Mouse (Mus musculus) frontal cortex, adult 2 months (tissue): ENCODE data around the gene Farp1. TPM values are rescaled to one million over a fixed set of nuclear protein-coding genes. Genes with fewer than 3 reads are reported as not detected.
"Not testable (repeated sequence)": the region's sequence is repeated elsewhere in the genome, so short reads cannot be mapped to it uniquely, and the experiment has no call there.

Experiments used
- DNase-seq, 2 experiments: peaks; one replicate each; pipeline ENCODE4 v3.0.0; 2022; ENCODE audit warnings: low spot score in 1 of 2; ENCODE audit errors: extremely low spot score in 1 of 2
- polyA plus RNA-seq: library from polyadenylated mRNA; depleted of rRNA; stranded (reverse); fragments of >200 nt; gene quantifications from 2 replicates; pipeline ENCODE4 v1.2.3, GENCODE M21; 2012

Gene Farp1
- polyA plus RNA-seq, 1 experiment, result 69.9 TPM

DNA sequence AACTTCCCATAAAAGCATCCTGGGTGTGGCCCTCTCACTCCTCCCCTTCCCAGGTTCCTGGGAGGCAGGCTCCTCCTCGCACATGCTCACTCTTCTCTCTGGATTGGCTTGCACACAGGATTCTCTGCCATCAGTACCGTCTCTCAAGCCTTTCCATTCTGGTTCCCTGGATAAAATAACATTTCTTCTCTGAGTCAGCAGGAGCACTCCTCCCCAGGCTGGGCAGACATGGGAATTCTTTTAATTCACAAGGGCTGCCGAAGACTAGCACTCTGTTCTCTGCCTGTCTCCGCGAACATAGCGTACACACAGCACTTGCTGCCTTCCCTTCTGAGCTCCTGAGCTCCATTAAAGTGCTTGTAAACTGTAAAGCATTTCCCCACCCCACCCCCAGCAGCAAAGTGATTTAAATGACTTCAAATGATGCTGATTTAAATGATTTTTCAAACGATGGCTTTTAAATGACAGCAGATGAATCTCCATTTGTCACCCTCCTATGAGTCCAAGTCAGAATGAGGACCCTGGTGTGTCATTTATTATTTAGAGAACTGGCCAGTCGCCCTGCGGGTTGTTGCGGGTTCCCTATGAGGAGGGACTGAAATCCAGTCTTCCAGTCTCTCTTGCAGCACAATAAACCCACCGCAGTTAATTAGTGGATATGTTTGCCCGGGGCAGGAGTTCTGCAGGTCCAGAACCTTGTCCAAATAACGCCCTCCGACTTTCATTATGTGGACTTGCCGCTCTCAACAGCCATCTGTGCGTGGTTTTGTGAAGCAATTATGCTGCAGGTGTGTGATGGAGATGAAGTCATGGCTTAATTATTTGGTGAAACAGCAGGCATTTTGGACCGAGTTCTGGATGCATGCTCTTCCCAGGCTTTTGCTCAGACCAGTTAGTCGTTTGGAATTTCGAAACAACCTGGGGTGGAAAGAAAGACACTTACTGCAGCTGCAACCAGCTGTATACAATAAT lies 137.4 kb downstream of the Farp1 start:
- peak; percentile 58 to 74 for DNase-seq

DNA sequence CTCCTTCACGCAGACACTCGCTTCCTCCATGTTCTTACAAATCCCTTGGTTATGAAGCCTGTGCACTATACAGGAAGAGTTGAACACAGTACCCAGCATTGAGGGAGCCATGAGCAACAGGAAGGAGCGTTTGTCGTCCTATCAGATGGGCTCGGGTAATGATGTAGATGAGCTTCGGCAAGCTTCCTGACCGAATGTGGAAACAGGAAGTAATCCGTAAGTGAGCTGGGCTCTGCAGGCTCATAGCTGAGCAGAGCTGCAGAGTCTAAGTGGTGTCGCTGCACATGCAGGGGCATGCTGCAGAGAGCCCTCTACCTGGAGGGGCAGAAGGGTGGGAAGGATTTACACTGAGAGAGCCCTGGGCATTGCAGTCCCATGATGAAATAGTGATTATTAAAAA lies 140.4 kb downstream of the Farp1 start:
- DNase-seq, result no peak

DNA sequence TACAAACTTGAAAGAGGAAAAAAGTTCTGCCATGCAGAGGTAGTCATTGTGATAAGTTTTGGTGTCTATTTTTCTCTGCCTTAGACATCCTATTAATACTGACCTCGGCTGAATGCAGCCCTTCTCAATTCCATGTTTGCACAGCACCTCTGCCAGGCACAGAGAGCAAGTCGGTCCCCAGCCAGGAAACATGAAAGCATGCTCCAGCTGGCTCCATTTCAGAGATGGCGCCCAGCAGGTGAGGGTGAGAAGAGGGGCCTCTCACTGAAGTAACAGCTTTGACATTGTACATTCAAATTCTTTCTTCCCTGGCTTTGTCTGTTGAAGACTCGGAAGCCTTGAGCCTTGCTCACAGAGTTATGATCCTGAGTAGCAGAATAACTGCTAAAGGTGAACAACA lies 140.9 kb downstream of the Farp1 start:
- no peak for DNase-seq

DNA sequence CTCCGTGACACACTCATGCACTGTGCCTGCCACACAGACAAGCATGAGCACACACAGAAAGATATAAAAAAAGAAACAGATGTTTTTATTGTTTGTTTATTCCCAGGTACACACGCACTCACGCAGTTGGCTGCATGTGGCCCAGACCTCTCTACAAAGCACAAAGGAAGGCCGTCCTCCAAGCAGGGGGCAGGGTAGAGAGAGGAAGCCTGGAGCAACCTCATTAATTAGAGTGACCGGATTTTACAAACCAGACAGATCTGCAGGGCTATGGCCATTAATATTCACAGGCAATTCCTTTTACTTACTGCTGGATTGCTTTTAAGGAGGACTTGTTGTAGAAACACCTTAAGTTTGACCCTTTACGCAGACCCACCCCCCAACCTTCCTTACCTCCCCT lies 142.9 kb downstream of the Farp1 start:
- DNase-seq, result no peak

DNA sequence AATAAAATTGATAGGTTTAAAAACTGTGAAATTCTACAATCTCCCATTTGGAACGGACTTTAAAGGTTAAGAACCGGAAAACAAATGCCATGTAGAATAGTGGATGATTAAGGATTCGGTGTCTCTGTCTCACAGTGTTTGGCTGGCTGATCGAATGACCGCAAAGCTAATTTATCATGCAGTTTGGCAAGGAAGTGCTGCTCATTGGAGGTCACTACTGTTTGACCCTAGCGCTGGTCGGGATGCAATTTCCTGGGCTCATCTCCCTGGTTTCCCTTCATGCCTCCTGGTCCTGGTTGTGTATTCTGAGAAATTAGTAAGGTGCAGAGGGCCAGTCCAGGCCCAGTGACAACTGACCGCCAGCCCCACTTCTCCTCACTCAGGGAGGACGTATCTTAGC lies 145.6 kb downstream of the Farp1 start:
- no peak for DNase-seq

DNA sequence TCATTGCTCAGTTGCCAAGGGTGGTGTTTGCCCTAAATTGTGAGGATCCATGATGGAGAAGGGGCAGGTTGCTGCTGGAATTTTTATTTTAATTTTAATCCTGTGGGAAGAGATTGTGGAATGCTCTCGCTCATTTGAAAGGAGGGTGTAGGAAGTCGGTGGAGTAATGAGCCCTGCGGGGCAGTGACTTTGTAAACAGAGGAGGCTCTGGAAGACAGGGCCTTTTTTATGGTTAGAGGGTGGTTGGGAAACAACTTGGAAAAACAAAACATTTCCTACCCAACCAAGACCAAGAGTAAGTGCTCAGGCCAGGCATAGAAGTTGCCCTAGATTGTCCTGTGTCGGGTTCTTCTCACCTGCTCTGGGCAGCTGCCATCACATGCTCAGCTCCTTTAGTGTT lies 146.8 kb downstream of the Farp1 start:
- DNase-seq, result no peak

DNA sequence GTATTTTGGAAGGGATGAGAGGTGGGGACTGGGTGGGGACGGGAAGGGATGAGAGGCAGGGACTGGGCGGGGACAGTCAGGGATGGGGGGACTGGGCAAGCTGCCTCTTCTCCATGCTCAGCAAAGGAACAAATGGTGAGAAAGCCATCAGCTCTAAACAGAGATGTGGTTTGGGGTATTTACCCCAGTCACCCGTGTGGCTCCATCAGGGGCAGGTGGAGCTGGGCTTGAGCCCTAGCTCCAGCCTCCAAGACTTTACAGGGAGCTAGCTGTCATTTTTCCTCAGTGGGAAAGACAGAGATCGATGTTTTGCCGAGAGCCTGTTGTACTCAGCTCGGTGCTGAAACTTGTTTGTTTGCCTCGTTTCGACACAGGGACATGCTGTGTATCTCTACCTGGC lies 148.0 kb downstream of the Farp1 start:
- no peak for DNase-seq

DNA sequence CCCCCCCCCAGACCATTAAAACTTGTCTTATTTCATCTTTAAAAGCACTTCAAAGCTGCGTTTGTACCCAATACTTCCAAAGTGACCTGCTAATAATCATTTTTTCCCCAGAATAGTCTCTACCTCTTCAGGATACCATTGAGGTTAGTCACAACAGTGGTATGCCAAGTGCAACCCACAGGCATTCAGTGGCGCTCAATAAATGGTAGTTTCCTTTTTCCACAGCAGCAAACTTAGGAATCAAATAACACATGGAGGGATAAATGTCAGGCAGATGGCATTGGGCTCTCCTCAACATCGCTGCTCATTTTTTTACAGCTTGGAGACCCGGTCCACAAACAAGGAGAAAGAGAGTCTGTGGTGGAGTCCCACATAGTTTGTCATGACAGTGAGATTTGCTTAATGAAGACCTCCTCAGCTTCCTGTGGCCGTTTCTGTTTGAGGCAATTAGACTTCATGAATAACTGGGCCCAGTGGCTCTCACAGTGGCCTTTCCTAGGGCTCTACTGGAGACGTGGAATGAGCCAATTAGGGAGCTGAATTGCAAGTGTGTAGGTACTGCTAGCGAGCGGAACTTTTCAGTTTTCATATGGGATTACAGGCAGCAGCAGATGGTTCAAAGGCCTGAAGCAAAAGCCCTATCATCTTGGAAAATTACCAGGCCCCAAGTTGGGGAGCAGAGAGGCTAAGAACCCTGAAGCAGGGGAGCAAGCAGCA lies 148.6 kb downstream of the Farp1 start:
- no peak for DNase-seq

DNA sequence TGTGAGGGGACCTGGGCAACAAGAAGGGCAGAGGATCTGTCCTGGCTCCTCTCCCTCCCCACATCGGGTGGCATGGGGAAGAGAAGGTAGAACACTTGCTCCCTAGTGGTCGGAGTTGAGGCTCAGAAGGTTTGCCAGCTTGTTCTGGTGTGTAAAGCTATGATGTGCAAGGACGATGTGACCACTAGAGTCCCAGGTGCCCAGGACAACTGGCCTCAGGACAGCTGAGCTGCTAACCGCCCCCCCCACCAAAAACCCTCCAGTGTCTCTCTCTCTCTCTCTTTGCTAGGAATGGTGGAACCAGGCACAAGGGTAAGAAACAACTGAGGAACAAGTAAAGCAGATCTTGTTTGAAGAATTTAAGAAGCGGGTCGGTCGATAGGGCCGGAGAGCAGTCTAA lies 149.4 kb downstream of the Farp1 start:
- DNase-seq, result no peak

DNA sequence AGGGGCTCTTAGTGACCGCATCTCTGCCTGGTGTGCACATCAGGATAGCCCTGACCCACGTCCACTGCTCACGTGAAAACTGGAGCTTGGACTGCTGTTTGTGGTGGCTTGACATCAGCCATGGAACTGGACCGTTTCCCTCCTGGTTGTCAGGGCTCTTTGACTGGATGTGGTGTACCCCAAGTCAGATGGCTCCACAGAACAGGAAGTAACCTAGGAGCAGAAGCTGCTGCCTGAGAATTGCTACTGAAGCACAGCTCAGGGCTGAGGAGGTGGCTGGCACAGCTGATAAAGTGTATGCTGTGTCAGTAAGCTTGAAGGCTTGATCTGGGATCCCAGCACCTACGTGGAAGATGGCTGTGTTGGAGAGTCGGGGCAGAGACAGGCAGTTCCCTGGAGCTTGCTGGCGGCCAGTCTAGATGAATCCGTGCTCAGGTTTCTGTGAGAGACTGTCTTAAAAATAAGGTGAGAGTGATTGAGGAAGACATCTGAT lies 151.4 kb downstream of the Farp1 start:
- DNase-seq, result no peak

DNA sequence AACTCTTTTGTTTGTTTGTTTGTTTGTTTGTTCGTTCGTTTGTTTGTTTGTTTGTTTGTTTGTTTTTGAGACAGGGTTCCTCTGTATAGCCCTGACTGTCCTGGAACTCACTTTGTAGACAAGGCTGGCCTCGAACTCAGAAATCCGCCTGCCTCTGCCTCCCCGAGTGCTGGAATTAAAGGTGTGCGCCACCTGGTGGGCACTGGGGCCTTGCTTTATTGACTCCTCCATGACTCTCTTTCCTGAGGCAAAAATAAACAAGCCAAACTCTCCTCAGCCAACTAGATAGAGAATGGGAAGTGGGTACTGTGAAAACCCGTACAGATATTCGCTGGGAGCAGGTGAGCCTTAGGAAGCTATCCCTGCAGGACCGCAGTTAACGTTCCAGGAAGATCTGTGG lies 154.8 kb downstream of the Farp1 start:
- not testable (repeated sequence) for DNase-seq

DNA sequence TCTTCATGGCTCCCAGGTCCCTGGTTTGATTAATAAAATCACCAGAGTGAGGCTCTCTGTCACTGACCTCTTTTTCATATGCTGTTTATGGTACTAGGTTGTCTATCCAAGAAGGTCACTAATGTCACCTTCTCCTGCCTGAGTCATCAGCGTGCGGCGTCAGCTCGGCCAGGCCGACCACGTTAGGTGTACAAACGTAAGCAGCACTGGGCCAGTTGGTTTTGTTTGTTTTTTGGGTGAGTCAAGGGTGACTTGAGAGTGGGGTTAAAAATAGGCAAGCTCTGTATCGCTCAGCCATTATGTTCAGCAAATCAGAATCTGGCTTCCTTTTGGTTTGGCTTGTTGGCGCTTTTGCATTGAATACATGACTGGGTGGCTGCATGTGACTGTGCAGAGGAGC lies 155.4 kb downstream of the Farp1 start:
- DNase-seq, result no peak

DNA sequence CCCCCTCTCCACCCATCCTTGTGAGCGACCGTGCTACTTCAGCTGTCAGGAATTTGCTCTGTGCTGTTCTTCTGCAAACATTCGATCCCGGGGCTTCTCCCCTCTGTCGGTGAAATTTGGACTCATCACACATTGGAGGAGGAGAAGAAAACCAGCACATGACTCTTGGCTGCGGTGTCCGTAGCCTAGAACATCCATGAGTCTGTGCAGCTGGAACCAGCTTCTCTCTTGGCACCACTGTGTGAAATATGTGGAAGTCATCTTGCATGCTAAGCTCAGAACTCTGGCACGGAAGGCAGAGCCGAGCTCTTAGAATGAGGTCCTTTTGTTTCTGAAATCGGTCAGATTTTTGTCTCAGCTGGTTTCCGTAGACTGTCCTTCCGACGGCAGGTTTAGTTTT lies 156.7 kb downstream of the Farp1 start:
- peak in 1 of 2 experiments; percentile 37 for DNase-seq

DNA sequence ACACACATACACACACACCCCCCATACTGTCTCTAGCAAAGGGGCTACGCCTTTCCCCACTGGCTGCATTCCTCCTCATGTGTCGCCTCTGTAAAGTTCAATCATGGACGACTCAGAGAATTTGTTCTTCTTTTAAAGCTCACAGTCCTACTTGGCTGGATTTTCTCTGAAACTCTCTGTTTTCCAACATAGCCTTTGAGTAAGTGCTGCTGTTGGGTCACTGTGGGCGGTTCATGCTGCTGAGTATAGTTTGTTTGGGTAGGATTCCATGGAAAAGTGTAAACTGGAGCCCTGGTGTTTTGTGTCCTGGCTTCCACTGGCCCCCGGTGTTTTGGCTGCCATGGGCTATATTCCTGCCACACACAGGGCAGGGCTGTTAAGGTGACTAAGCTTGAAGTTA lies 157.4 kb downstream of the Farp1 start:
- no peak for DNase-seq

DNA sequence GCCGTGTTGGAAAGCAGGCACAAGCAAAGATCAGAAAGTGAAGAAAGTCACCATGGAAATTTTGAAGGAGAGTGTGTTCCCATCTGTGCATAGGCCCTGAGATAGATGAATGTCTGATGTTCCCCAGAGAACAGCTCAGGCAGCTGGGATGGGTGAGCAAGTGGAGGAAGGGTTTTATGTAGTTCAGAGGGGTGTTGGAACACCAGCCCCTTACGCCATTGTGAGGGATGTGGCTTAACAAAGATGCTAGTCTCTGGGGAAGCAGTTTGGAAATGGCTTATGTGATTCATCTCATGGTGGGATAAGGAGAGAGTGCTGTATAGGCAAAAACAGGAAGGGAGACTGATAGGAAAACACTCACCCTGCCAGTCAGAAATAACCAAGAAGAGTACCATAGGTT lies 159.0 kb downstream of the Farp1 start:
- DNase-seq, result no peak

DNA sequence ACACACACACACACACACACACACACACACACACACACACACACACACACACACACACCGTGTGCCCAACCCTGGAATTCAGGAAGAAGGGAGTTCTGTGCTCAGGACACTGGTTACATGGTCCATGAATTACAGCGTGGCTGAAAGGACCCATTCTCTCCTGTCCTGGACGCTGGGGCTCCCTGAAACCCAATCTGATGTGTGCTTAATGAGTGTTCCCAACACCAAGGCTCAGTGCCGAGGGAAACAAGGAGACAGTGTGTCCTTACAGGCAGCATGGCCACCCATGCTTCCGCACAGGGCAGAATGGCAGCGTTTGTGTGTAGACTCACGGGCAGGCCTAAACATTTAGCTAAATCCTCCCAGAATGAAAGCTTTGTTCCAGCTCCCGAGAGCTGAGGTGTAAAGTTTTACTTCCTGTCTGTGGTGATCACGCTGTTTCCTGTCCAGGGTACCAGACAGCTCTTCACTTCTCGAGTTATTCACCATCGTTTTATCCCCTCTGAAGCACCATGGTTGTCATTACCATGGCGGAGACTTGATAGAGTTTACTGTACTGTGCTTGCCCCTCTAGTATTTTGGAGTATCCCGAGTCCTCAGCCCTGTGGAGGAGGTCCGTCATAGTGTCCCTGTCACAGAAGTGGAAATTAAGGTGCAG lies 164.0 kb downstream of the Farp1 start:
- DNase-seq, result no peak

DNA sequence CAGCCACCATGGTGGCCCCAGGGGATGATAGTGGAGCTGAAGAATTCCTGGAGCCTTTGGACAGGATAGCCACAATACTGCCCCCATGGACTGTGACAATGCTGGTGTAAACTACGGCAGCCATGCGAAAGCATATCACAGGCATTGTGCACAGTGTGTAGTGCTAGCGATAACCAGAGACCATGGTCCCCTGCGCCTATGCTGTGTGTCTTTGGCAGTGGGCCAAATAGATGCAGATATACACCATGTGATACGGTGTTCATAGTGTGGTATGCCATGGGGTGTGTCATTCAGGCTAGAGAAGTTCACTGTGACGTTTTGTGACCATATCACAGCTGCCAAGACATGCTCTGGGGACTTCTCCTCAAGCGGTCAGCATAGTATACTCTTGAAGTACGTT lies 164.8 kb downstream of the Farp1 start:
- DNase-seq, result no peak

DNA sequence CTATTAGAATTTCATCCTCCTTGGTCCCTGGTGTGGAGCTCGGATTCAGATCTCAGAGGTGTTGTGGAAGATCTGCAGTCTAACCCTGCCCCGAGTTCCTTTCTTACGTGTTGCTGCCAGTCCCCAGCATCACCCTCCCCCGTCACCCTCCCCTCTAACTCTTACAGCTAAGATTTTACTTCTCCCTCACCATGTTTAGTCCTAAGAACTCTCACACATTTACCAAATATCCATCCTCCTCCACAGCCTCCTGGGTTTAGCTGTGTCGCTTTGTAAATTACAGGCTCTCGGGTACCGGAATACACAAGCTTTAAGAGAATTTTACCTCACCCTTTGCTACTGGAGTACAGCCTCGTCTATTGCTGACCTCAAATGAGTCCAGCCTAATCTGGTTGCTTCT lies 165.4 kb downstream of the Farp1 start:
- peak in 1 of 2 experiments; percentile 35 for DNase-seq

DNA sequence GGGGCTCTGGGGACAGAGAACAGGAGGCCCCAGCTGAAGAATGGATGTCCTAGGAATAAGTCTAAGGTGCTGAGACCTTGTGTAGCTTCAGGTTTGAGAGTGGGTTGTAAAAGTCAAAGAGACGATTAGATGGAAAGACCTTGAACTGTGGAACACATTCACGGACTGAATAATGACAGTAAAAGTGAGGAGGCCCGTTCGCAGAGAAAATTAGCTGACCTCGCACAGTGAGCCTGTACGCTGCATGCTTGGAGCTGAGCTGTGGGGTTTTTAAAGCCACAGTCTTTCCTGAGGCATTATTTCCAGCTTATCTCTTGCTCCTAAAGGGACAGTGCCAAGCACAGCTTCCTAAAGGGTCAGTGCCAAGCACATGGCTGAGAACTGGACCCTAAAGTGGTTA lies 166.2 kb downstream of the Farp1 start:
- DNase-seq, result no peak

DNA sequence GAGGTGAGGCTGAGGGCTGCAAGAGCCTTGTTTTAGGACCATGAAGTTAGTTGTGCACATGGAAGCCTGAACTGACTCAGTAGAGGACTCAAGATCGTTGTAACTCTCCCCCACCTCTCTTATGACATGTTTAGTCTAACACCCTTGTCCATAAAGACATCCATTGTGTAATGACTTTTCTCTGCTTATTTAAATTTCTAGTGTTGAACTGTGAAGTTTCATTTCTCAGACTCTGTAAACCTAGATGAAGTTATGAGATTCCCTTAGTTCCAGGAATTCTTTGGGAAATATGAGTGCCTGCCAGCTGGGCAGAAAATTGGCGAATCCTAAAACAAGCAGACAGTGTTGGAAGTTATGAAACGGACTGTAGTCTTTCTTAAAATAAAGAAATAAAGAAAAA lies 170.5 kb downstream of the Farp1 start:
- DNase-seq, result peak in 1 of 2 experiments; percentile 48
